Mouse (Mus musculus) cerebellum, adult 2 months (tissue): Measurements from ENCODE around the gene Atp8a1.

ENCODE experiments used
- CTCF ChIP-seq: fragments of 200-500 bp; IDR thresholded peaks from 2 replicates; pipeline ENCODE4 v1.5.1; 2011; ENCODE audit warnings: low read depth, mild to moderate bottlenecking, control low read depth, low read length, moderate library complexity, borderline replicate concordance; ENCODE audit not compliant: insufficient read depth
- POLR2A ChIP-seq: fragments of 200-500 bp; IDR thresholded peaks from 2 replicates; pipeline ENCODE4 v1.6.1; 2011; ENCODE audit warnings: low read length, control low read depth, borderline replicate concordance; ENCODE audit not compliant: insufficient read depth

- TF ChIP-seq POLR2A (no peak), CTCF (no peak)
Observed at GRCm38 (mm10) chr5:67774186-67774585, 73.0 kb downstream of the Atp8a1 start.
